Mouse (Mus musculus): ENCODE data around the gene Mrpl46. TPM values are rescaled to one million over a fixed set of nuclear protein-coding genes. Genes with fewer than 3 reads are reported as not detected.
A peak's percentile ranks its signal among the peaks of the same experiment; 100 is the strongest.

The Mrpl46 gene
- polyA plus RNA-seq, 1 experiment from 2014 or later: 57.3 TPM

DNA sequence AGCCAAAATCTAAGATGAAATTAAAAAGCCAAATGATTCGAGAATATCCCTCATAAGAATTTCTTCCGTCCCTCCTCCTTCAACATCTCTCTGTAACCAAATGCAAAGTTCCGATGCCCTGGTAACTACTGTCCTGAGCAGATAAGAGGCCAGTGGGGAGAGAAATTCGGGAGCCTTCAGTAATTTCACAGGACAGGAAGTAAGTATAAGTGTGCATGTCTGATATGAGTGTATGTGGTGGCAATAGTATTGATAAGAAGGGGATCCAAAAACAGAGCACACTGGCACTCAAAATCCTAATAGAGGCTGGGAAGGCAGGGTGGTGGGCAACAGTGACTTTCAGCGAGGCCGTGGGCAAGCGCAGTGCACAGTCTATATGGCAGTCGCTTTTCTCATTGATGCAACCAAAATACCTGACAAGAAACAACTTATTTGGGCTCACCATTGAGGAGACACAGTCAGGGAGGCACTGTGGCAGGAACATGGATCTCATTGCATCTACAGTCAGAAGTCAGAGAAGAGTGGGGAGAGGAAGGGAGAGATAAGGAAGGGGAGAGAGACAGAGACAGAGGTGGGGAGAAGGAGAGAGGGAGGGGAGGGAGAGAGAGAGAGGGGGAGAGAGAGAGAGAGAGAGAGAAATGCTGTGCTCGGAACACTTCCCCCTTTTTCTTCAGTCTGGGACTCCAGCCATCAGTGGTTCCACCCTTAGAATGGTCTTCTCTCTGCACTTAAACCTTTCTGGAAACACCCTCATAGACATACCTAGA, 16.6 kb upstream of the Mrpl46 start:
- Histone ChIP-seq H3K4me3 (ENCODE audit: low read depth, low read length) (no peak overlapping the region), H3K9me3 (ENCODE audit: control insufficient read depth, low read length) (no peaks in the 10 kb centered on the region), H3K9ac (ENCODE audit: low read depth, low read length) (no peak overlapping the region), H3K27me3 (replicated peaks; ENCODE audit: control insufficient read depth, insufficient read depth, low read length) (no peaks in the 10 kb centered on the region), H3K27ac (replicated peaks; ENCODE audit: low read depth, low read length) (no peak overlapping the region), H3K4me2 (ENCODE audit: low read depth, low read length) (no peak overlapping the region), H3K36me3 (ENCODE audit: control insufficient read depth, insufficient read depth, low read length) (no peaks in the 10 kb centered on the region), H3K4me1 (ENCODE audit: control insufficient read depth, insufficient read depth, low read length) (no peaks in the 10 kb centered on the region)
- no peak for DNase-seq (ENCODE audit: low spot score)
- ATAC-seq (ENCODE audit: low read depth): no peak
- 77% methylated on average over 9 of the region's 9 CpGs for WGBS

DNA sequence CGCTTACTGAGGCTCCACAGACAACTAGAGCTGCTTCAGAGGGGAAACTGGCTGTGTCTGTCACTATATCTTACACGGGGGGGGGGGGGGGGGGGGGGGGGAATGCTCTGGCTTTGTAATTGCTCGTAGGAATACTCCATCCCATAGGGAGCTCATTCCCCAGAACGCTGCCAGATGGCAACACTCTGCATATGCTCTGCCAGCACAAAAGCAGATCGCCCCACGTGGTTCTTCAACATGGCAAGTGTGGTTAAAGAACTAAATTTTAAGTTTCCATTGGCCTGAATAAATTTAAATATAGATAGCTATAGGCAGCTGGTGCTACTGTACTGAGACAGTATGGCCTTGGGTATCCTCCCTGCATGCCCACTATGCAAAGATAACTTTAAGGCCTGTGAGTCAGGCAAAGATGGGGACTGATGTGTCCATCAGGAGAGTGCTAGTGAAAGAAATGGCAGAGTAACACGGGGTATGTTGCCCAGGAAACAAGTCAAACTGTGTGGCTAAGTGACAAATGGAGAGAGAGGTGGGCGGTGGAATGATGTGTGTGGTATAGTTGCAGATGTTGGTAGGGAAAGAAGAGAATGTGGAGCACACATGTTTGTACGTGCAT, 14.6 kb upstream of the Mrpl46 start:
- DNase-seq (ENCODE audit: low spot score) (peak; percentile 72), ATAC-seq (ENCODE audit: low read depth) (no peak; the same call in 1 of the 2 replicates)
- Histone ChIP-seq H3K4me1 (ENCODE audit: control insufficient read depth, insufficient read depth, low read length) (no peaks in the 10 kb centered on the region), H3K4me2 (ENCODE audit: low read depth, low read length) (no peak overlapping the region), H3K36me3 (ENCODE audit: control insufficient read depth, insufficient read depth, low read length) (peaks cover 5% of the 10 kb centered on the region; the same call in 1 of the 2 replicates), H3K4me3 (ENCODE audit: low read depth, low read length) (no peak overlapping the region), H3K27ac (replicated peaks; ENCODE audit: low read depth, low read length) (no peak overlapping the region; the same call in 1 of the 2 replicates), H3K9ac (ENCODE audit: low read depth, low read length) (no peak overlapping the region), H3K9me3 (ENCODE audit: control insufficient read depth, low read length) (no peaks in the 10 kb centered on the region), H3K27me3 (replicated peaks; ENCODE audit: control insufficient read depth, insufficient read depth, low read length) (no peaks in the 10 kb centered on the region)
- WGBS: 42% methylated on average over 8 of the region's 9 CpGs

DNA sequence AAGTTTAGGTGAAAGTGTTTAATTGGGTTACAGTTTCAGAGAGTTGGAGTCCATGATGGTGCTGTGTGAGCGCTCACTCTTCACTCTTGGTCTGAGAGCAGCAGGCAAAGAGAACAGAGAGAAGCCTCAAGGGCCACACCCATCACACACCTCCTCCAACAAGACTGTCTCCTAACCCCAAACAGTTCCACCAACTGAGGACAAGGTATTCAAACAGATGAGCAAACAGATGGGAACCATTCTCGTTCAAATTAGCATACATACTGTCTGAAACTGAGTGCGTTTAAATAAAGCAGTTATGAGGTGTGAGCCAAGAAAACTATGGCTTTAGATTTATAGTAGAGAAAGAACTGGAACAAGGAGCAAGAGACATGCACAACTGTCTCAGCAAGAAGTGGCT, 13.3 kb upstream of the Mrpl46 start:
- Histone ChIP-seq H3K4me1 (ENCODE audit: control insufficient read depth, insufficient read depth, low read length) (no peaks in the 10 kb centered on the region), H3K9ac (ENCODE audit: low read depth, low read length) (no peak overlapping the region), H3K4me3 (ENCODE audit: low read depth, low read length) (no peak overlapping the region), H3K9me3 (ENCODE audit: control insufficient read depth, low read length) (no peaks in the 10 kb centered on the region), H3K4me2 (ENCODE audit: low read depth, low read length) (no peak overlapping the region), H3K27ac (replicated peaks; ENCODE audit: low read depth, low read length) (no peak overlapping the region), H3K27me3 (replicated peaks; ENCODE audit: control insufficient read depth, insufficient read depth, low read length) (no peaks in the 10 kb centered on the region), H3K36me3 (ENCODE audit: control insufficient read depth, insufficient read depth, low read length) (peaks cover 18% of the 10 kb centered on the region)
- 88% methylated on average over 3 of the region's 3 CpGs for WGBS
- ATAC-seq (ENCODE audit: low read depth) (no peak), DNase-seq (ENCODE audit: low spot score) (no peak)

DNA sequence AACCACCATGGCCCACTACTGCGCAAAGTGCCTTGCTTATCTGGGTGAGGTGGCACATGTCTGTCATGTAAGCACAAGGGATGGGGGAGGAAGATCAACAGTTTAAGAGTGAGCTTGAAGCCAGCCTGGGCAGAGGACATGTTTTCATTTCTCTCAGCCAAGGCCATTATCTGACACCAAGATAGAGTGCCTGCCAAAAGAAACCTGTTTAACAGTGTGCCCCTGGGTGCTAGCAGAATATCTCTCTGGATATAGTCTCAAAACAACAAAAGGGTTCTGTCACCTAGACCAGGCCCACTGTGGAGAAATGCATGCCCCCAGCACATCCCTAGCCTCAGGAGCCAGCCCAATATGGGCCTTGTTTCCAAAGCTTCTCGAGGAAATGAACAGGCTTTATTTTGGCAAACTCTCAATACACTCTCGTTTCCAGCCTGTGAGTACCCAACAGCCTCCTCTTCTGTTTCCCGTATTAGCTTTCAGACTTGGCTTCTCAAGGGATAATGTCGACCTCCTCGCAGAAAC, 11.3 kb upstream of the Mrpl46 start:
- H3K4me3 ChIP-seq (ENCODE audit: low read depth, low read length): no peak overlapping the region
- H3K4me1 ChIP-seq (ENCODE audit: control insufficient read depth, insufficient read depth, low read length): no peaks in the 10 kb centered on the region
- H3K27ac ChIP-seq (replicated peaks; ENCODE audit: low read depth, low read length): 0 out of 2 replicates have a peak overlapping the region, but pooled peaks have one; percentile 17
- H3K36me3 ChIP-seq (ENCODE audit: control insufficient read depth, insufficient read depth, low read length): peaks cover 34% of the 10 kb centered on the region
- 56% methylated on average over 6 of the region's 6 CpGs for WGBS
- ATAC-seq (ENCODE audit: low read depth): peak; percentile 9; the same call in 1 of the 2 replicates
- peak; percentile 43 for DNase-seq (ENCODE audit: low spot score)
- H3K9ac ChIP-seq (ENCODE audit: low read depth, low read length): no peak overlapping the region
- H3K27me3 ChIP-seq (replicated peaks; ENCODE audit: control insufficient read depth, insufficient read depth, low read length): no peaks in the 10 kb centered on the region
- no peaks in the 10 kb centered on the region for H3K9me3 ChIP-seq (ENCODE audit: control insufficient read depth, low read length)
- no peak overlapping the region for H3K4me2 ChIP-seq (ENCODE audit: low read depth, low read length)

DNA sequence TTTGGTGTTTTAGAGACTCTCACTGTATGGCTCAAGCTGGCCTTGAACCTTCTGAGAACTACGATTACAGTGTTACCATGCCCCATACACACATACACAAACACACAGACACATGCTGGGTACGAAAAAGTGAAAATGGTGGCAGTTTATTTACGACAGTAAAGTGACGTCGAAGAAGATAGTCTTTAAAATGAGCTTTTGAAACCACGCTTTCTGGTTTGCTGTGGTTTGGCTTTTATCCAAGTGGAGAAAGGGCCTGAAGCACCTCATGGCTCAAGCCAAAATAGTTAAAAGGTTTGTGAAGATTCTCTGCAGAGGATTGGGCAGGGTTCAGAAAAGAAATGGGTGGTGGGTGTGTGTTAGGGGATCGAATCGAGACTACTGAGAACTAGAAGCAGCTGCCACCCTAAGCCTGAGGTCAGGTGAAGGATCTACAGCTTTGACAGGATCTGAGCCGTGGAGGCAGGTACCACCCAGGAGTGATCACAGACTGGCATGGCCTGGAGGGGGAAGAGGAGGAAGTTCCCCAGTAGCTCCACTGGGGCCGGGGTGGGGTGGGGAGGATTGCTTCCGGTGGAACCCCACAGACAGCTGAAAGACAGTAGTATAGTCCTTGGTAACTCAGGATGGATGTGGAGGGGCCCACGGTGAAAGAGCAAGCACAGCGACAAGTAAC, 10.7 kb upstream of the Mrpl46 start:
- ATAC-seq (ENCODE audit: low read depth): no peak
- Histone ChIP-seq H3K27ac (replicated peaks; ENCODE audit: low read depth, low read length) (0 out of 2 replicates have a peak overlapping the region, but pooled peaks have one; percentile 17), H3K27me3 (replicated peaks; ENCODE audit: control insufficient read depth, insufficient read depth, low read length) (no peaks in the 10 kb centered on the region), H3K9ac (ENCODE audit: low read depth, low read length) (no peak overlapping the region), H3K4me2 (ENCODE audit: low read depth, low read length) (no peak overlapping the region), H3K4me3 (ENCODE audit: low read depth, low read length) (no peak overlapping the region), H3K9me3 (ENCODE audit: control insufficient read depth, low read length) (no peaks in the 10 kb centered on the region), H3K4me1 (ENCODE audit: control insufficient read depth, insufficient read depth, low read length) (no peaks in the 10 kb centered on the region), H3K36me3 (ENCODE audit: control insufficient read depth, insufficient read depth, low read length) (peaks cover 40% of the 10 kb centered on the region)
- WGBS: 73% methylated on average over 13 of the region's 13 CpGs
- DNase-seq (ENCODE audit: low spot score): no peak

DNA sequence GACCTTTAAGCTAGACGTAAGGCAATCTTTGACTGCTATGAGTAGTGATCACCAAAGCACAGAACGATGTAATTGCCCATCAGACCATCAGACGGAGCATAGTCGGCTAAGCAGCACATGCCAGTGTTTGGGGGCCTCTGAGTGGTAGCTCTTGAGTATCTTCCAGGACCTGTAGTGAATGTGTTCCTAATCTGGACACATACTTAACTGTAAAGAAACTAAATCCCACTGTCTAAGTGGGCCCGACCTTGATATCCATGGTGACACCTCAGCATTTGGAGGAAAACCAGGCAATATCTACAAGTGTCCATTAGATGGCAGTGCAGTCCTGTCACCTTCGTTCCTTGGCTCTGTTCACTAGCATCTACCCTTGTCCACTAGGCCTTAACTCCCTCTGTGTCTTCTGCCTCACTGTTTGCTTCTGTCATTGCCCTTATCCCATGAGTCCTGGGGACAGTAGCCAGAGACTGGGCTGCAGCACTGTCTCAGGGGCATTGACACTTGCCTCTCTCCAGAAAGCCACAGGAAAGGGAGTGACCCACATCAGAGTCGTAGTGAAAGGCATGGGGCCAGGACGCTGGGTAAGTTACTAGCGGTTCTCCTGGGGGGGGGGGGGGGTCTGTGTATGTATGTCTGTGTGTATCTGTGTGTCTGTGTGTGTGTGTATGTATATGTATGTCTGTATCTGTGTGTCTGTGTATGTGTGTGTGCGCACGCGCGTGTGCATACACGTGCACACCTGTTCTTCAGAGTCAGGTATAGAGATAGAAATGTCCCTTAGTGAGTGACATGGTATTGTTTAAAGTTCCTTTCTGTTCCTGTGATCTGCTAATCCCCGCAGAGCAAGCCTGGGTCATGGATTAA, 8.3 kb upstream of the Mrpl46 start:
- H3K4me2 ChIP-seq (ENCODE audit: low read depth, low read length): no peak overlapping the region
- DNase-seq (ENCODE audit: low spot score) (peak; percentile 74), ATAC-seq (ENCODE audit: low read depth) (peak; percentile 60; the same call in 1 of the 2 replicates)
- H3K9ac ChIP-seq (ENCODE audit: low read depth, low read length): no peak overlapping the region
- no peaks in the 10 kb centered on the region for H3K4me1 ChIP-seq (ENCODE audit: control insufficient read depth, insufficient read depth, low read length)
- H3K36me3 ChIP-seq (ENCODE audit: control insufficient read depth, insufficient read depth, low read length): peaks cover 55% of the 10 kb centered on the region
- H3K4me3 ChIP-seq (ENCODE audit: low read depth, low read length): no peak overlapping the region
- H3K9me3 ChIP-seq (ENCODE audit: control insufficient read depth, low read length): no peaks in the 10 kb centered on the region
- H3K27ac ChIP-seq (replicated peaks; ENCODE audit: low read depth, low read length): no peak overlapping the region
- WGBS: 86% methylated on average over 15 of the region's 15 CpGs
- no peaks in the 10 kb centered on the region for H3K27me3 ChIP-seq (replicated peaks; ENCODE audit: control insufficient read depth, insufficient read depth, low read length)

DNA sequence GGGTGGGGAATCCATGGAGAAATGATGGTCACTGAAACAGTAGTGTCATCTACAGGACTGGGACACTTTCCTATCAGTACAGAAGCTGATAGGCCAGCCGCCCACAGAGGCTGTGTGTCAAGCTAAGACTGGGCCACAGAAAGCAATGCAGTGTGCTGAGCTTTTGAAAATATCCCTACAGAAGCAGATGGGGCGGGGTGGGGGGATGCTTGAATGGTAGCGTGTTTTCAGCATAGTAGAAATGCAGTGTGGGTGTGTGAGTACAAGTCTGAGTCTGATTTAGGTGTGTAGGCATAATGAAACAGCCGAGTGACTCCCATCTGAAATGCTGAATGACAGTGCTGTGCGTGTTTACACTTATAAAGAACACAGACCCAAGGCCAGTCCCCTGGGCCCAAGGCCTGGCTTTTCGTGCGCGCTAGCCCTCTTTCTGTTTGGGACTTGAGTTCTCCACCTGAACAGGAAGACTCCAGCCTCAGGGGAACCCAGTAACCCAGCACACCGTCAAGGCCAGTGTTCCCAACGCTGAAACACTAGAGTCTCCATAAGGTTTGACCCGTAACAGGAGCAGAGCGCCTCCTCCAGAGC, 4.6 kb upstream of the Mrpl46 start:
- 90% methylated on average over 12 of the region's 12 CpGs for WGBS

More for the DNA sequence above, 4.6 kb upstream of the Mrpl46 start:
- no peaks in the 10 kb centered on the region for H3K27me3 ChIP-seq (replicated peaks; ENCODE audit: control insufficient read depth, insufficient read depth, low read length)
- DNase-seq (ENCODE audit: low spot score): no peak
- H3K4me1 ChIP-seq (ENCODE audit: control insufficient read depth, insufficient read depth, low read length): no peaks in the 10 kb centered on the region
- no peak for ATAC-seq (ENCODE audit: low read depth)
- H3K36me3 ChIP-seq (ENCODE audit: control insufficient read depth, insufficient read depth, low read length): peaks cover 65% of the 10 kb centered on the region
- H3K27ac ChIP-seq (replicated peaks; ENCODE audit: low read depth, low read length): no peak overlapping the region
- H3K9me3 ChIP-seq (ENCODE audit: control insufficient read depth, low read length): no peaks in the 10 kb centered on the region
- no peak overlapping the region for H3K4me3 ChIP-seq (ENCODE audit: low read depth, low read length)
- H3K4me2 ChIP-seq (ENCODE audit: low read depth, low read length): no peak overlapping the region
- H3K9ac ChIP-seq (ENCODE audit: low read depth, low read length): no peak overlapping the region
